Mouse (Mus musculus) stomach, embryonic 16.5 days (tissue): ENCODE results near the gene Il3. TPM values are rescaled to one million over a fixed set of nuclear protein-coding genes. Genes with fewer than 3 reads are reported as not detected.

Experiments
- ATAC-seq: fragments of 200-750 bp; cut with Nextera tagmentation; 2 replicates; pipeline ENCODE4 v1.8.0; 2017; ENCODE audit warnings: moderate number of reproducible peaks, moderate TSS enrichment; ENCODE audit not compliant: insufficient read depth, low FRiP score
- H3K27ac ChIP-seq: fragments of 300-500 bp; sonication (generic); 2 replicates; pipeline ENCODE4 v1.5.1; 2014; ENCODE audit warnings: low read length
- H3K27me3 ChIP-seq: fragments of 300-500 bp; sonication (generic); 2 replicates; pipeline ENCODE4 v1.6.1; 2014; ENCODE audit warnings: low read length, control low read depth, mixed read lengths; ENCODE audit not compliant: control insufficient read depth, insufficient read depth
- H3K36me3 ChIP-seq: fragments of 300-500 bp; sonication (generic); 2 replicates; pipeline ENCODE4 v1.6.1; 2014; ENCODE audit warnings: low read length; ENCODE audit not compliant: control insufficient read depth, insufficient read depth
- H3K4me1 ChIP-seq: fragments of 300-500 bp; sonication (generic); 2 replicates; pipeline ENCODE4 v1.6.1; 2014; ENCODE audit warnings: low read length, control low read depth, mixed read lengths; ENCODE audit not compliant: control insufficient read depth, insufficient read depth
- H3K4me2 ChIP-seq: fragments of 300-500 bp; sonication (generic); 2 replicates; pipeline ENCODE4 v1.6.1; 2014; ENCODE audit warnings: low read depth, low read length, mixed read lengths
- H3K4me3 ChIP-seq: fragments of 300-500 bp; sonication (generic); replicated peaks from 2 replicates; pipeline ENCODE4 v1.5.1; 2014; ENCODE audit warnings: mild to moderate bottlenecking, low read length
- H3K9ac ChIP-seq: fragments of 300-500 bp; sonication (generic); 2 replicates; pipeline ENCODE4 v1.6.1; 2014; ENCODE audit warnings: low read length
- H3K9me3 ChIP-seq: fragments of 300-500 bp; sonication (generic); replicated peaks from 2 replicates; pipeline ENCODE4 v1.6.1; 2016; ENCODE audit warnings: low read length, control low read depth; ENCODE audit not compliant: control insufficient read depth
- WGBS: fragments of 180-500 bp; shearing (Covaris S2); extraction: QIAGEN DNeasy Blood & Tissue Kit; methylation state at CpG from one replicate; pipeline ENCODE4 v1.1.7; 2014; 5-methylcytosine and 5-hydroxymethylcytosine counted together
- polyA plus RNA-seq: library from polyadenylated mRNA; unstranded; fragments of >200 nt; fragmentation: Nextera tagmentation; extraction: Ambion mirVana; gene quantifications from 2 replicates; pipeline ENCODE4 v1.2.1, GENCODE M21; 2015

Gene Il3
- polyA plus RNA-seq, 1 experiment from 2014 or later = not detected

- no peak overlapping the region for H3K4me3 ChIP-seq
- H3K4me2 ChIP-seq = no peak overlapping the region
- ATAC-seq = no peak
- no peaks in the 10 kb centered on the region for H3K36me3 ChIP-seq
- H3K27me3 ChIP-seq = no peaks in the 10 kb centered on the region
- no peaks in the 10 kb centered on the region for H3K9me3 ChIP-seq
- no peak overlapping the region for H3K27ac ChIP-seq
- H3K4me1 ChIP-seq = no peaks in the 10 kb centered on the region
- 50% methylated on average over 4 of the region's 4 CpGs for WGBS
- H3K9ac ChIP-seq = no peak overlapping the region
Measured at GRCm38 (mm10) chr11:54254114-54254513, 13.0 kb downstream of the Il3 start.

- Histone ChIP-seq H3K27me3 (no peaks in the 10 kb centered on the region), H3K4me1 (no peaks in the 10 kb centered on the region), H3K9me3 (no peaks in the 10 kb centered on the region), H3K4me3 (no peak overlapping the region), H3K27ac (no peak overlapping the region), H3K9ac (no peak overlapping the region), H3K4me2 (no peak overlapping the region), H3K36me3 (no peaks in the 10 kb centered on the region)
- WGBS = 86% methylated on average over 11 of the region's 11 CpGs
- no peak for ATAC-seq
Measured at GRCm38 (mm10) chr11:54250575-54250974, 16.5 kb downstream of the Il3 start.

GRCm38 (mm10) chr11:54249748-54250147 is 17.3 kb downstream of the Il3 start:
- H3K4me3 ChIP-seq = no peak overlapping the region
- no peaks in the 10 kb centered on the region for H3K9me3 ChIP-seq
- H3K27ac ChIP-seq = no peak overlapping the region
- ATAC-seq = no peak; the same call in 1 of the 2 replicates
- H3K9ac ChIP-seq = no peak overlapping the region
- H3K4me2 ChIP-seq = no peak overlapping the region
- H3K36me3 ChIP-seq = no peaks in the 10 kb centered on the region
- no peaks in the 10 kb centered on the region for H3K27me3 ChIP-seq
- 69% methylated on average over 3 of the region's 3 CpGs for WGBS
- H3K4me1 ChIP-seq = no peaks in the 10 kb centered on the region

- no peaks in the 10 kb centered on the region for H3K9me3 ChIP-seq
- no peaks in the 10 kb centered on the region for H3K27me3 ChIP-seq
- no peak within 1 kb of the TSS for H3K4me2 ChIP-seq
- H3K36me3 ChIP-seq = no peaks in the 10 kb centered on the region
- no peak within 1 kb of the TSS for H3K9ac ChIP-seq
- no peaks in the 10 kb centered on the region for H3K4me1 ChIP-seq
- H3K4me3 ChIP-seq = no peak within 1 kb of the TSS
- 47% methylated on average over 11 of the region's 11 CpGs for WGBS
- peak; percentile 27; the same call in 1 of the 2 replicates for ATAC-seq
- H3K27ac ChIP-seq = no peak within 1 kb of the TSS
Measured at GRCm38 (mm10) chr11:54248940-54249717, 17.9 kb downstream of the Il3 start, which contains the start of gene Csf2. Gene Csf2, minus strand, starts transcription at chr11:54249667.

- no peak for ATAC-seq
- Histone ChIP-seq H3K27ac (no peak overlapping the region), H3K4me1 (no peaks in the 10 kb centered on the region), H3K4me2 (no peak overlapping the region), H3K4me3 (no peak overlapping the region), H3K27me3 (no peaks in the 10 kb centered on the region), H3K9me3 (no peaks in the 10 kb centered on the region), H3K36me3 (no peaks in the 10 kb centered on the region), H3K9ac (no peak overlapping the region)
- WGBS = 69% methylated on average over 10 of the region's 10 CpGs
Measured at GRCm38 (mm10) chr11:54247251-54247950, 19.7 kb downstream of the Il3 start.

- no peak overlapping the region for H3K4me3 ChIP-seq
- no peaks in the 10 kb centered on the region for H3K27me3 ChIP-seq
- 67% methylated on average over 6 of the region's 6 CpGs for WGBS
- H3K27ac ChIP-seq = no peak overlapping the region
- no peaks in the 10 kb centered on the region for H3K36me3 ChIP-seq
- H3K4me2 ChIP-seq = no peak overlapping the region
- H3K4me1 ChIP-seq = no peaks in the 10 kb centered on the region
- no peaks in the 10 kb centered on the region for H3K9me3 ChIP-seq
- H3K9ac ChIP-seq = no peak overlapping the region
- ATAC-seq = no peak
Measured at GRCm38 (mm10) chr11:54244465-54244864, 22.6 kb downstream of the Il3 start.

GRCm38 (mm10) chr11:54242494-54242893 is 24.6 kb downstream of the Il3 start:
- Histone ChIP-seq H3K4me3 (no peak overlapping the region), H3K4me1 (no peaks in the 10 kb centered on the region), H3K36me3 (no peaks in the 10 kb centered on the region), H3K9ac (no peak overlapping the region), H3K27ac (no peak overlapping the region), H3K4me2 (no peak overlapping the region), H3K9me3 (no peaks in the 10 kb centered on the region), H3K27me3 (no peaks in the 10 kb centered on the region)
- 84% methylated on average over 3 of the region's 3 CpGs for WGBS
- no peak for ATAC-seq

- no peaks in the 10 kb centered on the region for H3K36me3 ChIP-seq
- no peak overlapping the region for H3K9ac ChIP-seq
- no peak overlapping the region for H3K4me3 ChIP-seq
- ATAC-seq = no peak
- no peak overlapping the region for H3K27ac ChIP-seq
- H3K27me3 ChIP-seq = no peaks in the 10 kb centered on the region
- H3K9me3 ChIP-seq = no peaks in the 10 kb centered on the region
- no peaks in the 10 kb centered on the region for H3K4me1 ChIP-seq
- H3K4me2 ChIP-seq = no peak overlapping the region
- 39% methylated on average over 2 of the region's 2 CpGs for WGBS
Measured at GRCm38 (mm10) chr11:54236939-54237338, 30.1 kb downstream of the Il3 start.

- Histone ChIP-seq H3K9me3 (no peaks in the 10 kb centered on the region), H3K36me3 (no peaks in the 10 kb centered on the region), H3K4me1 (no peaks in the 10 kb centered on the region), H3K9ac (no peak overlapping the region), H3K4me3 (no peak overlapping the region), H3K27ac (no peak overlapping the region), H3K4me2 (no peak overlapping the region), H3K27me3 (no peaks in the 10 kb centered on the region)
- WGBS = 87% methylated on average over 2 of the region's 2 CpGs
- ATAC-seq = no peak
Measured at GRCm38 (mm10) chr11:54227478-54227877, 39.6 kb downstream of the Il3 start.
